Mouse (Mus musculus): ENCODE data around the gene Tbc1d17. TPM values are rescaled to one million over a fixed set of nuclear protein-coding genes. Genes with fewer than 3 reads are reported as not detected.

The Tbc1d17 gene
- polyA plus RNA-seq, 1 experiment, result 46.7 TPM

GRCm38 (mm10) chr7:44867802-44868201, 18.9 kb upstream of the Tbc1d17 start:
- Histone ChIP-seq H3K4me3 (ENCODE audit: low read depth, low read length) (no peak overlapping the region), H3K27ac (ENCODE audit: insufficient read depth, low read length) (no peak overlapping the region), H3K9ac (ENCODE audit: low read depth, poor library complexity, severe bottlenecking) (no peak overlapping the region), H3K36me3 (ENCODE audit: control insufficient read depth, insufficient read depth, low read length, poor library complexity, severe bottlenecking) (peaks cover 6% of the 10 kb centered on the region; the same call in 1 of the 2 replicates), H3K27me3 (ENCODE audit: control insufficient read depth, insufficient read depth, low read length, poor library complexity, severe bottlenecking) (no peaks in the 10 kb centered on the region), H3K9me3 (replicated peaks; ENCODE audit: control insufficient read depth, insufficient read depth, low read length, poor library complexity, severe bottlenecking) (no peaks in the 10 kb centered on the region), H3K4me1 (ENCODE audit: control insufficient read depth, insufficient read depth, low read length) (peaks cover 2% of the 10 kb centered on the region)
- no peak for TF ChIP-seq CTCF (IDR thresholded peaks at IDR 0.05; ENCODE audit: low read depth, low read length)
- no peak for TF ChIP-seq EP300 (IDR thresholded peaks at IDR 0.05; ENCODE audit: insufficient read depth, low read depth, low read length)
- no peak for TF ChIP-seq POLR2A (IDR thresholded peaks at IDR 0.05; ENCODE audit: insufficient read depth, low read length)

GRCm38 (mm10) chr7:44867010-44867702, 18.3 kb upstream of the Tbc1d17 start:
- peaks cover 2% of the 10 kb centered on the region for H3K4me1 ChIP-seq (ENCODE audit: control insufficient read depth, insufficient read depth, low read length)
- peaks cover 11% of the 10 kb centered on the region; the same call in 1 of the 2 replicates for H3K36me3 ChIP-seq (ENCODE audit: control insufficient read depth, insufficient read depth, low read length, poor library complexity, severe bottlenecking)
- H3K27me3 ChIP-seq (ENCODE audit: control insufficient read depth, insufficient read depth, low read length, poor library complexity, severe bottlenecking), result no peaks in the 10 kb centered on the region
- no peak overlapping the region for H3K4me3 ChIP-seq (ENCODE audit: low read depth, low read length)
- no peak for TF ChIP-seq POLR2A (IDR thresholded peaks at IDR 0.05; ENCODE audit: insufficient read depth, low read length)
- TF ChIP-seq CTCF (IDR thresholded peaks at IDR 0.05; ENCODE audit: low read depth, low read length), result no peak
- TF ChIP-seq EP300 (IDR thresholded peaks at IDR 0.05; ENCODE audit: insufficient read depth, low read depth, low read length), result no peak
- H3K27ac ChIP-seq (ENCODE audit: insufficient read depth, low read length), result no peak overlapping the region
- H3K9ac ChIP-seq (ENCODE audit: low read depth, poor library complexity, severe bottlenecking), result 0 out of 2 replicates have a peak overlapping the region, but pooled peaks have one; percentile 3
- no peaks in the 10 kb centered on the region for H3K9me3 ChIP-seq (replicated peaks; ENCODE audit: control insufficient read depth, insufficient read depth, low read length, poor library complexity, severe bottlenecking)

- Histone ChIP-seq H3K9ac (ENCODE audit: low read depth, poor library complexity, severe bottlenecking) (no peak overlapping the region), H3K4me1 (ENCODE audit: control insufficient read depth, insufficient read depth, low read length) (peaks cover 2% of the 10 kb centered on the region), H3K27ac (ENCODE audit: insufficient read depth, low read length) (no peak overlapping the region), H3K9me3 (replicated peaks; ENCODE audit: control insufficient read depth, insufficient read depth, low read length, poor library complexity, severe bottlenecking) (no peaks in the 10 kb centered on the region), H3K27me3 (ENCODE audit: control insufficient read depth, insufficient read depth, low read length, poor library complexity, severe bottlenecking) (no peaks in the 10 kb centered on the region), H3K4me3 (ENCODE audit: low read depth, low read length) (no peak overlapping the region), H3K36me3 (ENCODE audit: control insufficient read depth, insufficient read depth, low read length, poor library complexity, severe bottlenecking) (peaks cover 11% of the 10 kb centered on the region; the same call in 1 of the 2 replicates)
- no peak for TF ChIP-seq EP300 (IDR thresholded peaks at IDR 0.05; ENCODE audit: insufficient read depth, low read depth, low read length)
- peak; percentile 39 for TF ChIP-seq CTCF (IDR thresholded peaks at IDR 0.05; ENCODE audit: low read depth, low read length)
These were observed 17.6 kb upstream of the Tbc1d17 start for GRCm38 (mm10) chr7:44866276-44867009.

- H3K4me3 ChIP-seq (ENCODE audit: low read depth, low read length), result no peak overlapping the region
- TF ChIP-seq CTCF (IDR thresholded peaks at IDR 0.05; ENCODE audit: low read depth, low read length), result no peak
- no peak for TF ChIP-seq EP300 (IDR thresholded peaks at IDR 0.05; ENCODE audit: insufficient read depth, low read depth, low read length)
- no peak for TF ChIP-seq POLR2A (IDR thresholded peaks at IDR 0.05; ENCODE audit: insufficient read depth, low read length)
- no peak overlapping the region for H3K27ac ChIP-seq (ENCODE audit: insufficient read depth, low read length)
- peaks cover 11% of the 10 kb centered on the region; the same call in 1 of the 2 replicates for H3K36me3 ChIP-seq (ENCODE audit: control insufficient read depth, insufficient read depth, low read length, poor library complexity, severe bottlenecking)
- no peaks in the 10 kb centered on the region for H3K9me3 ChIP-seq (replicated peaks; ENCODE audit: control insufficient read depth, insufficient read depth, low read length, poor library complexity, severe bottlenecking)
- H3K9ac ChIP-seq (ENCODE audit: low read depth, poor library complexity, severe bottlenecking), result no peak overlapping the region
- peaks cover 2% of the 10 kb centered on the region for H3K4me1 ChIP-seq (ENCODE audit: control insufficient read depth, insufficient read depth, low read length)
- H3K27me3 ChIP-seq (ENCODE audit: control insufficient read depth, insufficient read depth, low read length, poor library complexity, severe bottlenecking), result no peaks in the 10 kb centered on the region
These were observed 16.0 kb upstream of the Tbc1d17 start for GRCm38 (mm10) chr7:44864595-44865542.

DNA sequence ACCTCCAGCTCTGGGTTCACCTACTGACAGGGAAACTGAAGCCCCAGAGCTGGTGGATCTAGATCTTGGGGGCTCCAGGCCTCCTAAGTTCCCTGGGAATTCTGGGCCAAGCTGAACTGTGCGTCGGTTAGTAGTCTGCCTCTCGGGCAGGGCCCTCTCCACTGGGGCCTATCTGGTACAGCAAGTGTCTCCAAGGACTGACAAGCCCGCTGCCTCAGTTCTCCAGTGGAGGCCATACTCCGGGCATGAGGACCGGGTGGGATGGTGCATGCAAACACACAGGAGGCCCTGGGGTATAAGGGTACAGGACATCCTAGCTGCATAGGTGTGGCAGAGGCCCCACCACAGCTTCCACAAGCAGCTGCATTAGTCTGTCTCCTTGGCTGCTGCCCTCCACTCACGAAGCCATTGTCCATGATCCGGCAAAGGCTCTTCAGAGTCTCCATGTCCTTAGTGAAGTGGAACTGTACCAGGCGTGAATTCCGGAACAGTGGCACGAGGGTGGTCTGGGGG, 15.2 kb upstream of the Tbc1d17 start:
- Histone ChIP-seq H3K27me3 (ENCODE audit: control insufficient read depth, insufficient read depth, low read length, poor library complexity, severe bottlenecking) (no peaks in the 10 kb centered on the region), H3K27ac (ENCODE audit: insufficient read depth, low read length) (no peak overlapping the region), H3K36me3 (ENCODE audit: control insufficient read depth, insufficient read depth, low read length, poor library complexity, severe bottlenecking) (peaks cover 11% of the 10 kb centered on the region; the same call in 1 of the 2 replicates), H3K4me1 (ENCODE audit: control insufficient read depth, insufficient read depth, low read length) (peaks cover 2% of the 10 kb centered on the region), H3K4me3 (ENCODE audit: low read depth, low read length) (no peak overlapping the region), H3K9ac (ENCODE audit: low read depth, poor library complexity, severe bottlenecking) (no peak overlapping the region), H3K9me3 (replicated peaks; ENCODE audit: control insufficient read depth, insufficient read depth, low read length, poor library complexity, severe bottlenecking) (no peaks in the 10 kb centered on the region)
- no peak for TF ChIP-seq POLR2A (IDR thresholded peaks at IDR 0.05; ENCODE audit: insufficient read depth, low read length)
- no peak for TF ChIP-seq CTCF (IDR thresholded peaks at IDR 0.05; ENCODE audit: low read depth, low read length)
- no peak for TF ChIP-seq EP300 (IDR thresholded peaks at IDR 0.05; ENCODE audit: insufficient read depth, low read depth, low read length)
